ENCODE assay signal across 8 mouse cellular contexts in genomic region chr4:44756134-44756951, GRCm38 (mm10). TPM values are rescaled to one million over a fixed set of nuclear protein-coding genes. Genes with fewer than 3 reads are reported as not detected.
DNase-seq lines count a peak whose midpoint lies in the region; ATAC-seq and TF ChIP-seq lines count a peak whose summit lies in the region.

No protein-coding gene starts in this region.

- peak overlapping the region; percentile 96 for H3K27ac ChIP-seq in forebrain, embryonic 10.5 days
- H3K27ac ChIP-seq in heart, embryonic 15.5 days = peak overlapping the region; percentile 92
- H3K27ac ChIP-seq in liver, embryonic 14.5 days = peak overlapping the region; percentile 68
- H3K27ac ChIP-seq in neural tube, embryonic 11.5 days (ENCODE audit: low read depth, low read length) = peak overlapping the region; percentile 91
- H3K27ac ChIP-seq in stomach, postnatal 0 days (replicated peaks) = peak overlapping the region; percentile 97

- H3K4me3 ChIP-seq in forebrain, embryonic 10.5 days = peak overlapping the region; percentile 96
- H3K4me3 ChIP-seq in heart, embryonic 15.5 days = peak overlapping the region; percentile 90
- peak overlapping the region; percentile 76 to 91 for H3K4me3 ChIP-seq in liver, embryonic 14.5 days (ENCODE audit: insufficient read depth in 1 of 2, low read depth in 2 of 2, low read length in 2 of 2)
- peak overlapping the region; percentile 77 for H3K4me3 ChIP-seq in neural tube, embryonic 11.5 days (ENCODE audit: low read depth, low read length)
- H3K4me3 ChIP-seq in stomach, postnatal 0 days (ENCODE audit: low read depth, low read length) = peak overlapping the region; percentile 91

- peak; percentile 81 to 85 for DNase-seq in CD8-positive naive resting alpha-beta T cell, adult 2 months (ENCODE audit: low read depth in 2 of 2, low spot score in 2 of 2)
- peak; percentile 85 for DNase-seq in c-Kit-positive CD71-negative TER-119-negative erythroid progenitor cells, embryonic 14.5 days (ENCODE audit: low read depth)
- peak; percentile 95 for DNase-seq in forebrain, embryonic 10.5 days (ENCODE audit: extremely low spot score, low spot score)
- DNase-seq in kidney, postnatal 25 days = peak; percentile 94 to 97
- peak; percentile 89 to 91 (median 90) for DNase-seq in liver, embryonic 14.5 days (ENCODE audit: low read depth in 3 of 3, low spot score in 3 of 3)
- peak; percentile 92 for DNase-seq in neural tube, embryonic 11.5 days (ENCODE audit: low spot score)
- peak; percentile 94 for DNase-seq in stomach, postnatal 0 days (ENCODE audit: low spot score)

- H3K4me1 ChIP-seq in forebrain, embryonic 10.5 days = peaks cover 20% of the 10 kb centered on the region
- peaks cover 11% of the 10 kb centered on the region for H3K4me1 ChIP-seq in heart, embryonic 15.5 days (replicated peaks)
- H3K4me1 ChIP-seq in liver, embryonic 14.5 days (replicated peaks; ENCODE audit: control insufficient read depth in 2 of 2, insufficient read depth in 2 of 2, low read length in 1 of 2) = peaks cover 4 to 6% of the 10 kb centered on the region in 2 experiments
- no peaks in the 10 kb centered on the region; the same call in 1 of the 2 replicates for H3K4me1 ChIP-seq in neural tube, embryonic 11.5 days (ENCODE audit: control insufficient read depth, insufficient read depth, low read length)
- H3K4me1 ChIP-seq in stomach, postnatal 0 days (replicated peaks; ENCODE audit: control insufficient read depth, insufficient read depth) = no peaks in the 10 kb centered on the region

- H3K9me3 ChIP-seq in forebrain, embryonic 10.5 days = no peaks in the 10 kb centered on the region
- H3K9me3 ChIP-seq in heart, embryonic 15.5 days (replicated peaks) = no peaks in the 10 kb centered on the region
- H3K9me3 ChIP-seq in liver, embryonic 14.5 days (ENCODE audit: control insufficient read depth, low read length) = no peaks in the 10 kb centered on the region
- no peaks in the 10 kb centered on the region for H3K9me3 ChIP-seq in neural tube, embryonic 11.5 days (ENCODE audit: control insufficient read depth, low read length)
- no peaks in the 10 kb centered on the region for H3K9me3 ChIP-seq in stomach, postnatal 0 days (ENCODE audit: control insufficient read depth, low read length)

- peak; percentile 98 for ATAC-seq in heart, embryonic 15.5 days (replicated peaks; ENCODE audit: insufficient number of reproducible peaks, insufficient read depth, low FRiP score, low read depth)
- ATAC-seq in liver, embryonic 14.5 days (ENCODE audit: insufficient read depth) = peak; percentile 99
- ATAC-seq in neural tube, embryonic 11.5 days (ENCODE audit: insufficient read depth, low FRiP score, low TSS enrichment) = peak; percentile 97
- peak; percentile 99 for ATAC-seq in stomach, postnatal 0 days (ENCODE audit: low FRiP score, low TSS enrichment)

- no peaks in the 10 kb centered on the region for H3K27me3 ChIP-seq in forebrain, embryonic 10.5 days (ENCODE audit: poor library complexity, severe bottlenecking)
- no peaks in the 10 kb centered on the region for H3K27me3 ChIP-seq in heart, embryonic 15.5 days
- no peaks in the 10 kb centered on the region for H3K27me3 ChIP-seq in liver, embryonic 14.5 days (ENCODE audit: control insufficient read depth, insufficient read depth, low read length)
- no peaks in the 10 kb centered on the region for H3K27me3 ChIP-seq in neural tube, embryonic 11.5 days (ENCODE audit: control insufficient read depth, insufficient read depth, low read length)
- no peaks in the 10 kb centered on the region for H3K27me3 ChIP-seq in stomach, postnatal 0 days (ENCODE audit: control insufficient read depth, insufficient read depth, low read length)

- H3K4me2 ChIP-seq in heart, embryonic 15.5 days = peak overlapping the region; percentile 77
- H3K4me2 ChIP-seq in liver, embryonic 14.5 days (ENCODE audit: low read depth) = peak overlapping the region; percentile 81
- peak overlapping the region; percentile 60 for H3K4me2 ChIP-seq in neural tube, embryonic 11.5 days (ENCODE audit: low read depth)
- peak overlapping the region; percentile 83 for H3K4me2 ChIP-seq in stomach, postnatal 0 days (replicated peaks; ENCODE audit: low read depth)

- peak overlapping the region; percentile 96 for H3K9ac ChIP-seq in heart, embryonic 15.5 days
- peak overlapping the region; percentile 90 for H3K9ac ChIP-seq in liver, embryonic 14.5 days (replicated peaks)
- H3K9ac ChIP-seq in neural tube, embryonic 11.5 days (ENCODE audit: low read length) = peak overlapping the region; percentile 87
- peak overlapping the region; percentile 93 for H3K9ac ChIP-seq in stomach, postnatal 0 days (ENCODE audit: low read length)

- WGBS in forebrain, embryonic 10.5 days = under 1% methylated on average over 60 of the region's 60 CpGs
- under 1% methylated on average over 58 of the region's 60 CpGs for WGBS in heart, embryonic 15.5 days
- WGBS in liver, embryonic 14.5 days (ENCODE audit: insufficient replicate concordance) = under 1% methylated on average over 60 of the region's 60 CpGs
- 0% methylated on average over 60 of the region's 60 CpGs for WGBS in neural tube, embryonic 11.5 days
- WGBS in stomach, postnatal 0 days = under 1% methylated on average over 60 of the region's 60 CpGs

- peak; percentile 33; the same call in 1 of the 2 replicates for TF ChIP-seq CTCF in liver, embryonic 14.5 days (IDR thresholded peaks at IDR 0.05; ENCODE audit: low read depth)
- peak; percentile 39 for TF ChIP-seq CTCF in stomach, postnatal 0 days (IDR thresholded peaks at IDR 0.05; ENCODE audit: low read depth)

- TF ChIP-seq EP300 in liver, embryonic 14.5 days (IDR thresholded peaks at IDR 0.05; ENCODE audit: low read depth) = no peak
- no peak for TF ChIP-seq EP300 in stomach, postnatal 0 days (optimal IDR thresholded peaks at IDR 0.05)

- no peaks in the 10 kb centered on the region for H3K36me3 ChIP-seq in forebrain, embryonic 10.5 days (replicated peaks)
- no peaks in the 10 kb centered on the region for H3K36me3 ChIP-seq in heart, embryonic 15.5 days
- no peaks in the 10 kb centered on the region for H3K36me3 ChIP-seq in liver, embryonic 14.5 days (replicated peaks; ENCODE audit: control insufficient read depth, insufficient read depth, low read depth)
- H3K36me3 ChIP-seq in neural tube, embryonic 11.5 days (ENCODE audit: control insufficient read depth, insufficient read depth, low read length) = no peaks in the 10 kb centered on the region
- no peaks in the 10 kb centered on the region for H3K36me3 ChIP-seq in stomach, postnatal 0 days (ENCODE audit: control insufficient read depth, insufficient read depth, low read length)

RNA-seq across cellular contexts. Expression of gene Zcchc7, which starts 0.7 kb away (rescaled TPM):
- 21.9 and 24.7 TPM in 2 replicates for polyA plus RNA-seq in forebrain, embryonic 10.5 days (2016; fragmentation: Nextera tagmentation; extraction: Ambion mirVana)
- polyA plus RNA-seq in heart, embryonic 15.5 days (2015; fragmentation: Nextera tagmentation; extraction: Ambion mirVana) = 22.1 and 25.3 TPM in 2 replicates
- 4.7 and 8.8 TPM in 2 replicates for polyA plus RNA-seq in liver, embryonic 14.5 days (2012; rRNA removed)
- polyA plus RNA-seq in liver, embryonic 14.5 days (2014; fragmentation: Nextera tagmentation; extraction: Ambion mirVana) = 11.6 and 12.3 TPM in 2 replicates
- polyA plus RNA-seq in neural tube, embryonic 11.5 days (2014; fragmentation: Nextera tagmentation; extraction: Ambion mirVana) = 23.8 and 24.4 TPM in 2 replicates
- polyA plus RNA-seq in stomach, postnatal 0 days (2015; fragmentation: Nextera tagmentation; extraction: Ambion mirVana) = 31.9 and 36.4 TPM in 2 replicates

RNA-seq across cellular contexts. Expression of gene Pax5, which starts 46.1 kb away (rescaled TPM):
- 0.26 and 0.71 TPM in 2 replicates for polyA plus RNA-seq in forebrain, embryonic 10.5 days (2016; fragmentation: Nextera tagmentation; extraction: Ambion mirVana)
- polyA plus RNA-seq in heart, embryonic 15.5 days (2015; fragmentation: Nextera tagmentation; extraction: Ambion mirVana) = not detected in 2 replicates
- 0.11 and 0.12 TPM in 2 replicates for polyA plus RNA-seq in liver, embryonic 14.5 days (2012; rRNA removed)
- polyA plus RNA-seq in liver, embryonic 14.5 days (2014; fragmentation: Nextera tagmentation; extraction: Ambion mirVana) = 0.05 and 0.09 TPM in 2 replicates
- 0.76 and 2.4 TPM in 2 replicates for polyA plus RNA-seq in neural tube, embryonic 11.5 days (2014; fragmentation: Nextera tagmentation; extraction: Ambion mirVana)
- polyA plus RNA-seq in stomach, postnatal 0 days (2015; fragmentation: Nextera tagmentation; extraction: Ambion mirVana) = 0.07 TPM in 1 of 2 replicates, not detected in the other

Comparison
In these comparisons a context has a peak if more than half of its experiments do, and no peak if none do; other contexts are left out.
1. Peak in every context shown above with its lines: DNase-seq, ATAC-seq, H3K4me3 ChIP-seq and H3K27ac ChIP-seq.